Mouse (Mus musculus): ENCODE measurements at regions not wholly inside any gene's neighbourhood (a gene's known extent, or its start where the extent isn't known, plus 50 kb on each side); places are given as distances from the start of the nearest gene placed in this dataset.

DNA sequence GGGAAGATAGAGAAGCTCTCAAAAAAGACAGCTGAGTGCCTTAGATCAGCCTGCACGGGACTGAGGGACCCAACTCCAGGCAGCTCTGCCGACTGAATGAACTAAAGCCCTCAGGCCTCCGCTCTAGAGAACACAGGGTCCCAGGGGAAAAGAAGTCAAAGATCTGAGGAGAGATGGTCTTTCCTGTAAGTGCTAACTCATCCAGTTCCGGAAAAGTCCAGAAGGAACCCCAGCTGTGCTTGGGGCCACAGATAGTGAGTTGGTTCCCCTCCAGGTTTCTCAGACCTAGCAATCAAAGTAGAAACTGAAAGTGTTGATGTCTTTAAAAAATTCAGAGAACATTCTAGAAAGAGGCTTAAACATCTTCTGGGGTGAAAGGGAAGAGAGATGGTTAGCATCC is 220.0 kb downstream of the Rybp start:
- no peak overlapping the region for H3K27ac ChIP-seq (ENCODE audit: control insufficient read depth, low read depth, low read length)
- no peaks in the 10 kb centered on the region for H3K9me3 ChIP-seq (replicated peaks; ENCODE audit: insufficient read depth, low read length)
- DNase-seq (ENCODE audit: low read depth, low spot score): no peak
- TF ChIP-seq USF1 (IDR thresholded peaks at IDR 0.05; ENCODE audit: low read depth, low read length) (no peak), MAZ (IDR thresholded peaks at IDR 0.05; ENCODE audit: low read depth, low read length) (no peak), GATA1 (IDR thresholded peaks at IDR 0.05; ENCODE audit: low read depth, low read length) (no peak), GABPA (IDR thresholded peaks at IDR 0.05; ENCODE audit: low read depth, low read length) (no peak), CTCF (IDR thresholded peaks at IDR 0.05 in 2 of 3, conservative IDR thresholded peaks at IDR 0.05 in 1 of 3; ENCODE audit: control insufficient read depth in 1 of 3, insufficient read depth in 1 of 3, low read depth in 2 of 3, low read length in 3 of 3, poor library complexity in 1 of 3, severe bottlenecking in 1 of 3) (no peak), MYC (IDR thresholded peaks at IDR 0.05; ENCODE audit: low read depth, low read length) (no peak), UBTF (IDR thresholded peaks at IDR 0.05; ENCODE audit: borderline replicate concordance, insufficient read depth, low read depth, low read length) (no peak), TAL1 (IDR thresholded peaks at IDR 0.05; ENCODE audit: low read length) (no peak), MEF2A (IDR thresholded peaks at IDR 0.05; ENCODE audit: extremely low read depth, insufficient replicate concordance, low read depth, low read length, poor library complexity, severe bottlenecking) (no peak), NRF1 (IDR thresholded peaks at IDR 0.05; ENCODE audit: insufficient read depth, low read depth, low read length, poor library complexity, severe bottlenecking) (no peak), ZKSCAN1 (IDR thresholded peaks at IDR 0.05; ENCODE audit: low read depth, low read length) (no peak), ZC3H11A (IDR thresholded peaks at IDR 0.05; ENCODE audit: low read depth, low read length) (no peak), MXI1 (IDR thresholded peaks at IDR 0.05; ENCODE audit: low read depth, low read length) (no peak), USF2 (IDR thresholded peaks at IDR 0.05; ENCODE audit: borderline replicate concordance in 1 of 2, insufficient read depth in 1 of 2, low read depth in 1 of 2, low read length in 2 of 2) (no peak), MYB (IDR thresholded peaks at IDR 0.05; ENCODE audit: low read depth, low read length) (no peak), CHD2 (IDR thresholded peaks at IDR 0.05; ENCODE audit: low read length) (no peak), RAD21 (IDR thresholded peaks at IDR 0.05; ENCODE audit: low read depth, low read length) (no peak)
- no peaks in the 10 kb centered on the region for H3K27me3 ChIP-seq (ENCODE audit: control insufficient read depth in 1 of 2, insufficient read depth in 2 of 2, low read length in 2 of 2)
- no peaks in the 10 kb centered on the region for H3K36me3 ChIP-seq (ENCODE audit: control insufficient read depth in 1 of 2, insufficient read depth in 2 of 2, low read length in 2 of 2)
- H3K4me3 ChIP-seq (ENCODE audit: control insufficient read depth in 1 of 2, insufficient read depth in 1 of 2, low read depth in 2 of 2, low read length in 2 of 2): no peak overlapping the region
- H3K79me2 ChIP-seq (ENCODE audit: control insufficient read depth, insufficient read depth, low read length, poor library complexity): no peaks in the 10 kb centered on the region
- no peaks in the 10 kb centered on the region for H3K4me1 ChIP-seq (ENCODE audit: control insufficient read depth in 1 of 2, insufficient read depth in 2 of 2, low read length in 2 of 2)
- H3K9ac ChIP-seq (ENCODE audit: control insufficient read depth, low read depth, low read length, poor library complexity, severe bottlenecking): no peak overlapping the region

DNA sequence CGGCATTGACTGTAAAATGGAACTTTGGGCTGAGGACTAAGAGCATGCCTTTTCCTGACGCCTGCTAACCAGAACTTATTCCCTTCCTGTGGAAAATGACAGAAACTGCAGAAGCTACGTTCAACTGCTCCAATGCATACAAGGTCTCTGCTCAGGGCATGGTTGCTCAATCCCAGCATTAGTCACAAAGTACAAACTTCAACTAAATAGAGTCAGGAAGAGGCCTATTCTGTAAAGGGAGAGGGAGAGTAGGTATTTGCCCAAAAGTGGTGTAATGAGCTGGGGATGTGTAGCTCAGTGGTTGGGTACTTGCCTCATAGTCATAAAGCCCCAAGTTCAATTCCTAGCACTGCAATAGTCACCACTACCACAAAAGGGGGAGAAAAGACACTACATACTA is 221.7 kb downstream of the Rybp start:
- no peak for TF ChIP-seq MXI1 (IDR thresholded peaks at IDR 0.05; ENCODE audit: low read depth, low read length)
- TF ChIP-seq USF2 (IDR thresholded peaks at IDR 0.05; ENCODE audit: borderline replicate concordance in 1 of 2, insufficient read depth in 1 of 2, low read depth in 1 of 2, low read length in 2 of 2): no peak
- TF ChIP-seq MYB (IDR thresholded peaks at IDR 0.05; ENCODE audit: low read depth, low read length): no peak
- TF ChIP-seq POLR2AphosphoS5 (IDR thresholded peaks at IDR 0.05; ENCODE audit: borderline replicate concordance, low read depth, low read length): no peak
- no peak for TF ChIP-seq JUND (IDR thresholded peaks at IDR 0.05; ENCODE audit: low read depth, low read length)
- no peak for TF ChIP-seq MEF2A (IDR thresholded peaks at IDR 0.05; ENCODE audit: extremely low read depth, insufficient replicate concordance, low read depth, low read length, poor library complexity, severe bottlenecking)
- no peak for TF ChIP-seq KAT2A (conservative IDR thresholded peaks at IDR 0.05; ENCODE audit: low read depth, low read length)
- Histone ChIP-seq H3K36me3 (ENCODE audit: control insufficient read depth in 1 of 2, insufficient read depth in 2 of 2, low read length in 2 of 2) (no peaks in the 10 kb centered on the region), H3K27ac (ENCODE audit: control insufficient read depth, low read depth, low read length) (no peak overlapping the region), H3K9ac (ENCODE audit: control insufficient read depth, low read depth, low read length, poor library complexity, severe bottlenecking) (no peak overlapping the region), H3K4me3 (ENCODE audit: control insufficient read depth in 1 of 2, insufficient read depth in 1 of 2, low read depth in 2 of 2, low read length in 2 of 2) (no peak overlapping the region), H3K4me1 (ENCODE audit: control insufficient read depth in 1 of 2, insufficient read depth in 2 of 2, low read length in 2 of 2) (no peaks in the 10 kb centered on the region), H3K79me2 (ENCODE audit: control insufficient read depth, insufficient read depth, low read length, poor library complexity) (no peaks in the 10 kb centered on the region), H3K9me3 (replicated peaks; ENCODE audit: insufficient read depth, low read length) (no peaks in the 10 kb centered on the region), H3K27me3 (ENCODE audit: control insufficient read depth in 1 of 2, insufficient read depth in 2 of 2, low read length in 2 of 2) (no peaks in the 10 kb centered on the region)
- no peak for DNase-seq (ENCODE audit: low read depth, low spot score)

All from MEL (cell line).